Mouse (Mus musculus): ENCODE measurements at regions not wholly inside any gene's neighbourhood (a gene's known extent, or its start where the extent isn't known, plus 50 kb on each side); places are given as distances from the start of the nearest gene placed in this dataset.

DNA sequence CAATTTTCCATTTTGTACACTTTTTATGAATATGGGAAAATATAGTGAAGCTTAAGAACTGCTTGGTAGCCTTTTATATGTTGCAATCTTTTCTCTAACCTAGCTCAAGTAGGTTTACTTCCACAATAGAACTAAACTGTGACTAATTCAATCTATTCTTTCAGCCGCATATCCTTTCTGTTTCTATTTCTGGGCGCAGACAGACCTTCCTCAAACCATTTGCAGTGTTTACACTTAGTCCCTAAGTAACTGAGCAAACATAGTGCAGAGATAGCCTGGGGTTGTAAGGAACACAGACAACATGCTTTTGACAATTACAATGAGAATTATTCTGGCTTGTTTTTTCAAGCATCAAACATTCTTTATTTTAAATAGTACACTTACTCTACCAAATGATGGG lies 3435.1 kb upstream of the Gm7489 start:
- H3K27ac ChIP-seq (replicated peaks; ENCODE audit: insufficient read depth, low read depth, low read length): no peak overlapping the region
- no peaks in the 10 kb centered on the region for H3K36me3 ChIP-seq (ENCODE audit: control insufficient read depth, insufficient read depth, low read length)
- no peaks in the 10 kb centered on the region for H3K27me3 ChIP-seq (ENCODE audit: control insufficient read depth, insufficient read depth, low read length)
- no peak overlapping the region for H3K9ac ChIP-seq (ENCODE audit: low read depth, low read length)
- H3K4me3 ChIP-seq (ENCODE audit: insufficient read depth, low read depth, low read length): no peak overlapping the region
- H3K79me2 ChIP-seq (ENCODE audit: control insufficient read depth, insufficient read depth, low read length): no peaks in the 10 kb centered on the region
- DNase-seq (ENCODE audit: extremely low read depth, low read depth, low spot score): no peak
- TF ChIP-seq POLR2A (IDR thresholded peaks at IDR 0.05; ENCODE audit: extremely low read depth, insufficient read depth, low read length) (no peak), CTCF (IDR thresholded peaks at IDR 0.05; ENCODE audit: low read depth, low read length) (no peak)
- H3K4me1 ChIP-seq (ENCODE audit: control insufficient read depth, insufficient read depth, low read length): no peaks in the 10 kb centered on the region
- 27% methylated on average over 2 of the region's 2 CpGs for WGBS

DNA sequence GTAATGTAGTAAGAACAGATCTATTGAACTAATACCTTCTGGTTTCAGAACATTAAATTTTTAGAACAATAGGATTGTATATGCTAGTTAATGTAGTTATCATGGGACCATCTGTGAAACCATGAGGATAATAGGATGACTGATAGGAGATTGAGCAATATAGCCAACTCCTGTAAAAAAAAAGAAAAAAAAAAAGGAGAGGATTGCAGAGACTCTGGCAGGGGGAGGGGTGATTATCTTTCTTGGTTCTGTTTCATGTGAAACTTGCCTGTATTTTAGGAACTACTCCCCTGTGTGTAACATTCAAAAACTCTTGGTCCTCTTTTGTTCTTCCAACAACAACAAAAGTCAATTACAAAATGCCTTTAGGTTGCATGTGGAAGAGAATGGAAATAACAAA lies 3412.1 kb upstream of the Gm7489 start:
- Histone ChIP-seq H3K79me2 (ENCODE audit: control insufficient read depth, insufficient read depth, low read length) (no peaks in the 10 kb centered on the region), H3K9ac (ENCODE audit: low read depth, low read length) (no peak overlapping the region), H3K27ac (replicated peaks; ENCODE audit: insufficient read depth, low read depth, low read length) (no peak overlapping the region), H3K27me3 (ENCODE audit: control insufficient read depth, insufficient read depth, low read length) (no peaks in the 10 kb centered on the region), H3K4me1 (ENCODE audit: control insufficient read depth, insufficient read depth, low read length) (peaks cover 2% of the 10 kb centered on the region; the same call in 1 of the 2 replicates), H3K36me3 (ENCODE audit: control insufficient read depth, insufficient read depth, low read length) (no peaks in the 10 kb centered on the region), H3K4me3 (ENCODE audit: insufficient read depth, low read depth, low read length) (no peak overlapping the region)
- TF ChIP-seq CTCF (IDR thresholded peaks at IDR 0.05; ENCODE audit: low read depth, low read length) (no peak), POLR2A (IDR thresholded peaks at IDR 0.05; ENCODE audit: extremely low read depth, insufficient read depth, low read length) (no peak)
- DNase-seq (ENCODE audit: extremely low read depth, low read depth, low spot score): no peak

DNA sequence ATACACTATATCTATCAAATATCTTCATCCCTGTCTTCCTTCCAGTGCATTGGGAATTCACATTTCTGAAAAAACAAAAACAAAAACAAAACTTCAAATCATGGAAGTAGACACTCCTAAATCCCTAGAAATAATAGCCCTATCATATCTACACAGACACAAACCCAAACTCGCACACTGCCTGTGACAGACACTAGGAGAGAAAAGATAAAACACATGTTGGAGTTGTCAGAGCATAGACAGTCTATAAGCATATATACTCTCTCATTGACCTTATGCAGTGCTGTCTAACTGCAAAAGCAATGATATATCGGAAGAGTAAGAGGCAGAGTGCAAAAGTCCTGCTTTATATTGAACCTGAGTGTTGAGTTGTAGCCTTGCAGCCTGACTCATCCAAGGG lies 3386.0 kb upstream of the Gm7489 start:
- WGBS: 88% methylated on average over 2 of the region's 2 CpGs

DNA sequence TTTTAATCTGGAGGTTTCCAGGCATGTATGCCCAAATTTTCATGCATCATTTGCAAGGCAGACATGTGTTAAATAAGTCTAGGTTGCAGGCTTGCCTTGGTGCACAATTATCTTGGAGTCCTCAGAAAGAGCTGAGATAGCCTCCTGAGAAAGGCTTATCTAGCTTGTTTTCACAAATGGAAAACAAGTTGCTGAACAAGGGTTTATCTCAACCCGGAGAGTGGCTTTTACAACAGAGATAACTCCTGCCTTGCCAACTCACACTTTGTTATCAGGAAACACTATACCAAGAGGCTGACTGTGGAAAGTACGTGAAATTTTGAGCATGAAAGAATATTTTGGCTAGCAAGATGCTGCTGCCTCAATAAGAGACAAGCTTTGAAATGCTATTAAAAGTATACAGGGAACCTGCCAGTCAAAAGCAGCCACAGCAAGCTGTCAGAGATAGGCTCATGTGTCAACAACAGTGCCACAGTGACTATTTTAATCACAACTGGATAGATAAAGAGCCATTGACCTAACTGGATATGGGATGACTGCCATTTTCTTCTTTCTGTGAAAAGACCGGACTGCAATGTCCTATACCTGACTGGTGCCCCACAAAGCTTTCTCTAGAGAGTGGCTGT lies 3376.6 kb upstream of the Gm7489 start:
- Histone ChIP-seq H3K36me3 (ENCODE audit: control insufficient read depth, insufficient read depth, low read length) (no peaks in the 10 kb centered on the region), H3K4me3 (ENCODE audit: insufficient read depth, low read depth, low read length) (no peak overlapping the region), H3K79me2 (ENCODE audit: control insufficient read depth, insufficient read depth, low read length) (no peaks in the 10 kb centered on the region), H3K4me1 (ENCODE audit: control insufficient read depth, insufficient read depth, low read length) (no peaks in the 10 kb centered on the region), H3K27ac (replicated peaks; ENCODE audit: insufficient read depth, low read depth, low read length) (no peak overlapping the region), H3K27me3 (ENCODE audit: control insufficient read depth, insufficient read depth, low read length) (no peaks in the 10 kb centered on the region), H3K9ac (ENCODE audit: low read depth, low read length) (no peak overlapping the region)
- WGBS: 38% methylated on average over 3 of the region's 3 CpGs
- TF ChIP-seq POLR2A (IDR thresholded peaks at IDR 0.05; ENCODE audit: extremely low read depth, insufficient read depth, low read length) (no peak), CTCF (IDR thresholded peaks at IDR 0.05; ENCODE audit: low read depth, low read length) (no peak)
- DNase-seq (ENCODE audit: extremely low read depth, low read depth, low spot score): no peak

More for the DNA sequence above, 3386.0 kb upstream of the Gm7489 start:
- Histone ChIP-seq H3K36me3 (ENCODE audit: control insufficient read depth, insufficient read depth, low read length) (no peaks in the 10 kb centered on the region), H3K27ac (replicated peaks; ENCODE audit: insufficient read depth, low read depth, low read length) (no peak overlapping the region), H3K4me1 (ENCODE audit: control insufficient read depth, insufficient read depth, low read length) (no peaks in the 10 kb centered on the region), H3K4me3 (ENCODE audit: insufficient read depth, low read depth, low read length) (no peak overlapping the region), H3K27me3 (ENCODE audit: control insufficient read depth, insufficient read depth, low read length) (no peaks in the 10 kb centered on the region), H3K79me2 (ENCODE audit: control insufficient read depth, insufficient read depth, low read length) (no peaks in the 10 kb centered on the region), H3K9ac (ENCODE audit: low read depth, low read length) (no peak overlapping the region)
- TF ChIP-seq POLR2A (IDR thresholded peaks at IDR 0.05; ENCODE audit: extremely low read depth, insufficient read depth, low read length): no peak
- TF ChIP-seq CTCF (IDR thresholded peaks at IDR 0.05; ENCODE audit: low read depth, low read length): no peak
- no peak for DNase-seq (ENCODE audit: extremely low read depth, low read depth, low spot score)

GRCm38 (mm10) chr15:50513036-50513435 lies 3371.7 kb upstream of the Gm7489 start:
- Histone ChIP-seq H3K79me2 (ENCODE audit: control insufficient read depth, insufficient read depth, low read length) (no peaks in the 10 kb centered on the region), H3K36me3 (ENCODE audit: control insufficient read depth, insufficient read depth, low read length) (no peaks in the 10 kb centered on the region), H3K4me3 (ENCODE audit: insufficient read depth, low read depth, low read length) (no peak overlapping the region), H3K9ac (ENCODE audit: low read depth, low read length) (no peak overlapping the region), H3K27me3 (ENCODE audit: control insufficient read depth, insufficient read depth, low read length) (no peaks in the 10 kb centered on the region), H3K27ac (replicated peaks; ENCODE audit: insufficient read depth, low read depth, low read length) (no peak overlapping the region), H3K4me1 (ENCODE audit: control insufficient read depth, insufficient read depth, low read length) (no peaks in the 10 kb centered on the region)
- 83% methylated on average over 5 of the region's 5 CpGs for WGBS
- DNase-seq (ENCODE audit: extremely low read depth, low read depth, low spot score): no peak
- no peak for TF ChIP-seq POLR2A (IDR thresholded peaks at IDR 0.05; ENCODE audit: extremely low read depth, insufficient read depth, low read length)
- TF ChIP-seq CTCF (IDR thresholded peaks at IDR 0.05; ENCODE audit: low read depth, low read length): no peak

DNA sequence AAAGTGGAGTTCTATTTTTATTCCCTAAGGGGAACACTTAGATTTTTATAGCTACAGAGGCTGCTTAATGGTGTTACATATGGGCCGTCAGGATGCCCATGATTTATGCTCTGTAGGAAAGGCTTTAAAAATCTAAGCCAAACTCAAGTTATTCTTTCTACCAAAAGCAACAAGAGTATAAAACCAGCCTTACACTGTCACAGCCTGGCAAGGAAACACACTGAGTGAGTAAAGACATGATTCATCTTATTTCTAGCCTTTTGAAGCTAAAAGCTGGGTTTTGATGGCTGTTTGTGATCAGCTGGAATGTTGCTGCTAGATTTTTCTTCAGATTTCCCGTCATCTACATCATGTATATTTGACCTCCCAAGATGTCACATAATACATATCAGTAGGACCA lies 3359.9 kb upstream of the Gm7489 start:
- no peak overlapping the region for H3K4me3 ChIP-seq (ENCODE audit: insufficient read depth, low read depth, low read length)
- no peak for DNase-seq (ENCODE audit: extremely low read depth, low read depth, low spot score)
- no peaks in the 10 kb centered on the region for H3K4me1 ChIP-seq (ENCODE audit: control insufficient read depth, insufficient read depth, low read length)
- TF ChIP-seq POLR2A (IDR thresholded peaks at IDR 0.05; ENCODE audit: extremely low read depth, insufficient read depth, low read length): no peak
- TF ChIP-seq CTCF (IDR thresholded peaks at IDR 0.05; ENCODE audit: low read depth, low read length): no peak
- H3K36me3 ChIP-seq (ENCODE audit: control insufficient read depth, insufficient read depth, low read length): no peaks in the 10 kb centered on the region
- no peak overlapping the region for H3K27ac ChIP-seq (replicated peaks; ENCODE audit: insufficient read depth, low read depth, low read length)
- WGBS: 91% methylated on average over 2 of the region's 2 CpGs
- H3K9ac ChIP-seq (ENCODE audit: low read depth, low read length): no peak overlapping the region
- no peaks in the 10 kb centered on the region for H3K79me2 ChIP-seq (ENCODE audit: control insufficient read depth, insufficient read depth, low read length)
- no peaks in the 10 kb centered on the region for H3K27me3 ChIP-seq (ENCODE audit: control insufficient read depth, insufficient read depth, low read length)
